16 mouse cellular contexts compared by ENCODE assay signal in genomic region chr8:13283200-13283599, GRCm38 (mm10). TPM values are rescaled to one million over a fixed set of nuclear protein-coding genes. Genes with fewer than 3 reads are reported as not detected.
A peak's percentile ranks its signal among the peaks of the same experiment; 100 is the strongest.
DNase-seq lines count a peak whose midpoint lies in the region; ATAC-seq and TF ChIP-seq lines count a peak whose summit lies in the region.
"Had no signal": no experiment of that assay in that cellular context is flagged by ENCODE, and none has a peak within 500 bp of the region (broad histone marks: within the 10 kb centered on the region; RNA-seq: fewer than 3 reads in every experiment).

No protein-coding gene starts in this region.

- TF ChIP-seq POLR2A in liver, adult 2 months (IDR thresholded peaks at IDR 0.05; ENCODE audit: extremely low read depth, insufficient read depth, low read length): no peak
- no peak for TF ChIP-seq POLR2A in ES-Bruce4 (IDR thresholded peaks at IDR 0.05; ENCODE audit: insufficient read depth, low read length)

- H3K79me2 ChIP-seq in liver, adult 2 months (ENCODE audit: control insufficient read depth, insufficient read depth, low read length): peaks cover 11% of the 10 kb centered on the region; the same call in 1 of the 2 replicates

- no peak for DNase-seq in heart, postnatal 25 days (ENCODE audit: low spot score)
- no peak for DNase-seq in liver, adult 2 months (ENCODE audit: extremely low read depth, low read depth, low spot score)
- DNase-seq in R1 (ENCODE audit: low read depth, low spot score): peak; percentile 63
- DNase-seq: adrenal gland, postnatal 36 days; cerebellum, adult 11-12 months; kidney, postnatal 4 days; right cerebral cortex, postnatal 25 days; thymus, postnatal 14 days had no signal

- peak overlapping the region; percentile 75; the same call in 1 of the 2 replicates for H3K27ac ChIP-seq in heart, embryonic 13.5 days (replicated peaks)
- H3K27ac ChIP-seq in liver, adult 2 months (replicated peaks; ENCODE audit: insufficient read depth, low read depth, low read length): no peak overlapping the region
- H3K27ac ChIP-seq in liver, embryonic 12.5 days: no peak overlapping the region
- no peak overlapping the region for H3K27ac ChIP-seq in ES-Bruce4 (ENCODE audit: insufficient read depth, low read length)
- H3K27ac ChIP-seq: hindbrain, embryonic 10.5 days; intestine, embryonic 15.5 days; midbrain, embryonic 13.5 days had no signal

- no peak for ATAC-seq in heart, embryonic 13.5 days (ENCODE audit: extremely low read depth, insufficient number of reproducible peaks, low FRiP score, low TSS enrichment)
- ATAC-seq in liver, embryonic 12.5 days: no peak
- no peak for ATAC-seq in megakaryocyte-erythroid progenitor cell, adult 5-6 weeks (replicated peaks; ENCODE audit: low FRiP score, low TSS enrichment, poor library complexity, severe bottlenecking)
- ATAC-seq: forebrain, embryonic 16.5 days; intestine, embryonic 15.5 days; midbrain, embryonic 13.5 days had no signal

- peak; percentile 20; the same call in 1 of the 2 replicates for TF ChIP-seq CTCF in liver, adult 2 months (IDR thresholded peaks at IDR 0.05; ENCODE audit: low read depth, low read length)
- peak; percentile 4 for TF ChIP-seq CTCF in ES-Bruce4 (IDR thresholded peaks at IDR 0.05; ENCODE audit: low read depth, low read length)

- WGBS in heart, embryonic 13.5 days: 63% methylated on average over 1 of the region's 1 CpGs
- WGBS in liver, adult 2 months: 57% methylated on average over 1 of the region's 1 CpGs
- WGBS in liver, embryonic 12.5 days (ENCODE audit: insufficient replicate concordance): 81% methylated on average over 1 of the region's 1 CpGs

- no peak for TF ChIP-seq EP300 in ES-Bruce4 (IDR thresholded peaks at IDR 0.05; ENCODE audit: insufficient read depth, low read depth, low read length)

- peaks cover 15% of the 10 kb centered on the region for H3K36me3 ChIP-seq in heart, embryonic 13.5 days
- no peaks in the 10 kb centered on the region for H3K36me3 ChIP-seq in liver, adult 2 months (ENCODE audit: control insufficient read depth, insufficient read depth, low read length)
- H3K36me3 ChIP-seq in liver, embryonic 12.5 days: peaks cover 6% of the 10 kb centered on the region
- H3K36me3 ChIP-seq in ES-Bruce4 (ENCODE audit: control insufficient read depth, insufficient read depth, low read length, poor library complexity, severe bottlenecking): no peaks in the 10 kb centered on the region
- H3K36me3 ChIP-seq: hindbrain, embryonic 10.5 days; intestine, embryonic 15.5 days had no signal

- peak overlapping the region; percentile 20; the same call in 1 of the 2 replicates for H3K4me2 ChIP-seq in heart, embryonic 13.5 days
- H3K4me2 ChIP-seq in liver, embryonic 12.5 days: no peak overlapping the region
- H3K4me2 ChIP-seq: intestine, embryonic 15.5 days; midbrain, embryonic 13.5 days had no signal

- peaks cover 28% of the 10 kb centered on the region for H3K4me1 ChIP-seq in heart, embryonic 13.5 days
- peaks cover 5% of the 10 kb centered on the region for H3K4me1 ChIP-seq in liver, adult 2 months (ENCODE audit: control insufficient read depth, insufficient read depth, low read length)
- H3K4me1 ChIP-seq in liver, embryonic 12.5 days: peaks cover 20% of the 10 kb centered on the region
- H3K4me1 ChIP-seq in ES-Bruce4 (ENCODE audit: control insufficient read depth, insufficient read depth, low read length): no peaks in the 10 kb centered on the region

- 0 out of 2 replicates have a peak, but pooled peaks cover 3% of the 10 kb centered on the region for H3K9me3 ChIP-seq in heart, embryonic 13.5 days
- 0 out of 2 replicates have a peak, but pooled peaks cover 4% of the 10 kb centered on the region for H3K9me3 ChIP-seq in liver, embryonic 12.5 days (replicated peaks)
- no peaks in the 10 kb centered on the region; the same call in 1 of the 2 replicates for H3K9me3 ChIP-seq in ES-Bruce4 (replicated peaks; ENCODE audit: control insufficient read depth, insufficient read depth, low read length, poor library complexity, severe bottlenecking)
- H3K9me3 ChIP-seq: hindbrain, embryonic 10.5 days; intestine, embryonic 15.5 days; midbrain, embryonic 13.5 days had no signal

- H3K9ac ChIP-seq in heart, embryonic 13.5 days: no peak overlapping the region
- no peak overlapping the region for H3K9ac ChIP-seq in liver, adult 2 months (ENCODE audit: low read depth, low read length)
- H3K9ac ChIP-seq in liver, embryonic 12.5 days: no peak overlapping the region
- no peak overlapping the region for H3K9ac ChIP-seq in ES-Bruce4 (ENCODE audit: low read depth, poor library complexity, severe bottlenecking)
- H3K9ac ChIP-seq: intestine, embryonic 15.5 days; midbrain, embryonic 13.5 days had no signal

- H3K27me3 ChIP-seq in heart, embryonic 13.5 days (replicated peaks): no peaks in the 10 kb centered on the region
- no peaks in the 10 kb centered on the region for H3K27me3 ChIP-seq in liver, adult 2 months (ENCODE audit: control insufficient read depth, insufficient read depth, low read length)
- no peaks in the 10 kb centered on the region for H3K27me3 ChIP-seq in liver, embryonic 12.5 days (replicated peaks)
- no peaks in the 10 kb centered on the region for H3K27me3 ChIP-seq in ES-Bruce4 (ENCODE audit: control insufficient read depth, insufficient read depth, low read length, poor library complexity, severe bottlenecking)
- H3K27me3 ChIP-seq: intestine, embryonic 15.5 days; midbrain, embryonic 13.5 days had no signal

- intact Hi-C loops in heart, postnatal 25 days (cut with DNase I): no loop called here

- H3K4me3 ChIP-seq in heart, embryonic 13.5 days: no peak overlapping the region
- no peak overlapping the region for H3K4me3 ChIP-seq in liver, adult 2 months (ENCODE audit: insufficient read depth, low read depth, low read length)
- H3K4me3 ChIP-seq in liver, embryonic 12.5 days: no peak overlapping the region
- H3K4me3 ChIP-seq in ES-Bruce4 (ENCODE audit: low read depth, low read length): no peak overlapping the region
- H3K4me3 ChIP-seq: hindbrain, embryonic 10.5 days; intestine, embryonic 15.5 days; midbrain, embryonic 13.5 days had no signal

RNA-seq across cellular contexts. Expression of gene Dcun1d2, which starts 4.7 kb away (rescaled TPM):
- polyA plus RNA-seq in heart, embryonic 13.5 days (2015; fragmentation: Nextera tagmentation; extraction: Ambion mirVana): 24.6 and 26.7 TPM in 2 replicates
- 10 to 100 TPM; 57.3 to 57.4 TPM for total RNA-seq in heart, postnatal 25 days (2021)
- 10.6 and 10.7 TPM in 2 replicates for total RNA-seq in liver, adult 2 months (2014; rRNA removed)
- 11.0 and 13.1 TPM in 2 replicates for polyA plus RNA-seq in liver, adult 2 months (2012; rRNA removed)
- 14.3 and 14.4 TPM in 2 replicates for polyA plus RNA-seq in liver, embryonic 12.5 days (2016; fragmentation: Nextera tagmentation; extraction: Ambion mirVana)
- 14.4 and 15.3 TPM in 2 replicates for polyA plus RNA-seq in ES-Bruce4 (2011; ENCODE audit: insufficient read depth, insufficient read length, low read depth, missing spikeins)
- 19.3 and 20.2 TPM in 2 replicates for total RNA-seq in megakaryocyte-erythroid progenitor cell, adult 5-6 weeks (2014; fragmentation: Nextera tagmentation)
- 19.0 and 23.1 TPM in 2 replicates for total RNA-seq in megakaryocyte-erythroid progenitor cell, adult 5-6 weeks (2017)

RNA-seq across cellular contexts. Expression of gene Tmco3, which starts 4.8 kb away (rescaled TPM):
- 32.2 and 36.0 TPM in 2 replicates for polyA plus RNA-seq in heart, embryonic 13.5 days (2015; fragmentation: Nextera tagmentation; extraction: Ambion mirVana)
- 10 to 100 TPM; 25.3 to 29.8 TPM for total RNA-seq in heart, postnatal 25 days (2021)
- total RNA-seq in liver, adult 2 months (2014; rRNA removed): 5.1 and 5.5 TPM in 2 replicates
- polyA plus RNA-seq in liver, adult 2 months (2012; rRNA removed): 7.0 and 9.0 TPM in 2 replicates
- 10.1 and 10.6 TPM in 2 replicates for polyA plus RNA-seq in liver, embryonic 12.5 days (2016; fragmentation: Nextera tagmentation; extraction: Ambion mirVana)
- polyA plus RNA-seq in ES-Bruce4 (2011; ENCODE audit: insufficient read depth, insufficient read length, low read depth, missing spikeins): 12.7 and 15.1 TPM in 2 replicates
- 12.7 and 14.0 TPM in 2 replicates for total RNA-seq in megakaryocyte-erythroid progenitor cell, adult 5-6 weeks (2014; fragmentation: Nextera tagmentation)
- total RNA-seq in megakaryocyte-erythroid progenitor cell, adult 5-6 weeks (2017): 4.2 and 8.1 TPM in 2 replicates

RNA-seq across cellular contexts. Expression of gene Adprhl1, which starts 29.2 kb away (rescaled TPM):
- polyA plus RNA-seq in heart, embryonic 13.5 days (2015; fragmentation: Nextera tagmentation; extraction: Ambion mirVana): 170 and 207 TPM in 2 replicates
- total RNA-seq in heart, postnatal 25 days (2021): 100 to 1,000 TPM; 515 to 520 TPM
- total RNA-seq in liver, adult 2 months (2014; rRNA removed): 0.74 TPM in 1 of 2 replicates, not detected in the other
- not detected in 2 replicates for polyA plus RNA-seq in liver, adult 2 months (2012; rRNA removed)
- polyA plus RNA-seq in liver, embryonic 12.5 days (2016; fragmentation: Nextera tagmentation; extraction: Ambion mirVana): not detected in 2 replicates
- polyA plus RNA-seq in ES-Bruce4 (2011; ENCODE audit: insufficient read depth, insufficient read length, low read depth, missing spikeins): not detected in 2 replicates
- total RNA-seq in megakaryocyte-erythroid progenitor cell, adult 5-6 weeks (2014; fragmentation: Nextera tagmentation): not detected in 2 replicates
- total RNA-seq in megakaryocyte-erythroid progenitor cell, adult 5-6 weeks (2017): not detected in 2 replicates
- polyA plus RNA-seq: forebrain, embryonic 16.5 days had no signal

RNA-seq across cellular contexts. Expression of gene Tfdp1, which starts 55.4 kb away (rescaled TPM):
- polyA plus RNA-seq in heart, embryonic 13.5 days (2015; fragmentation: Nextera tagmentation; extraction: Ambion mirVana): 81.5 and 87.5 TPM in 2 replicates
- 10 to 100 TPM; 37.2 to 40.7 TPM for total RNA-seq in heart, postnatal 25 days (2021)
- 12.8 and 13.2 TPM in 2 replicates for total RNA-seq in liver, adult 2 months (2014; rRNA removed)
- polyA plus RNA-seq in liver, adult 2 months (2012; rRNA removed): 12.9 TPM in 2 replicates
- polyA plus RNA-seq in liver, embryonic 12.5 days (2016; fragmentation: Nextera tagmentation; extraction: Ambion mirVana): 172 and 174 TPM in 2 replicates
- polyA plus RNA-seq in ES-Bruce4 (2011; ENCODE audit: insufficient read depth, insufficient read length, low read depth, missing spikeins): 172 and 175 TPM in 2 replicates
- 260 and 273 TPM in 2 replicates for total RNA-seq in megakaryocyte-erythroid progenitor cell, adult 5-6 weeks (2014; fragmentation: Nextera tagmentation)
- total RNA-seq in megakaryocyte-erythroid progenitor cell, adult 5-6 weeks (2017): 139 and 212 TPM in 2 replicates

Comparison
In these comparisons a context has a peak if more than half of its experiments do, and no peak if none do; other contexts are left out.
1. RNA of gene Adprhl1, which starts 29.2 kb away (polyA plus RNA-seq): 170 to 207 TPM in heart, embryonic 13.5 days; not detected in ES-Bruce4, not detected in liver, adult 2 months and not detected in liver, embryonic 12.5 days; every median in the first group is over 100 times any median in the second.